Mouse (Mus musculus) brain, embryonic 14.5 days (tissue): Measurements from ENCODE around the gene Gpc6. TPM values are rescaled to one million over a fixed set of nuclear protein-coding genes. Genes with fewer than 3 reads are reported as not detected.

Experiments used
- DNase-seq: peaks from one replicate; pipeline ENCODE4 v3.0.0-alpha.2; 2011; ENCODE audit warnings: low read depth
- CTCF ChIP-seq: fragments of 200-500 bp; IDR thresholded peaks from 2 replicates; pipeline ENCODE4 v1.5.1; 2012; ENCODE audit warnings: inconsistent platforms, mild to moderate bottlenecking, moderate library complexity, borderline replicate concordance; ENCODE audit not compliant: insufficient read depth, insufficient read length; ENCODE audit errors: extremely low read depth
- POLR2A ChIP-seq: fragments of 200-500 bp; IDR thresholded peaks from 2 replicates; pipeline ENCODE4 v1.6.1; 2012; ENCODE audit warnings: mild to moderate bottlenecking, inconsistent platforms, borderline replicate concordance; ENCODE audit not compliant: poor library complexity, insufficient read depth, insufficient read length, severe bottlenecking; ENCODE audit errors: extremely low read depth
- polyA plus RNA-seq: library from polyadenylated mRNA; depleted of rRNA; stranded (reverse); fragments of >200 nt; gene quantifications from 2 replicates; pipeline ENCODE4 v1.2.3, GENCODE M21; 2012

Gene Gpc6
- polyA plus RNA-seq, 1 experiment: 10.7 TPM

DNA sequence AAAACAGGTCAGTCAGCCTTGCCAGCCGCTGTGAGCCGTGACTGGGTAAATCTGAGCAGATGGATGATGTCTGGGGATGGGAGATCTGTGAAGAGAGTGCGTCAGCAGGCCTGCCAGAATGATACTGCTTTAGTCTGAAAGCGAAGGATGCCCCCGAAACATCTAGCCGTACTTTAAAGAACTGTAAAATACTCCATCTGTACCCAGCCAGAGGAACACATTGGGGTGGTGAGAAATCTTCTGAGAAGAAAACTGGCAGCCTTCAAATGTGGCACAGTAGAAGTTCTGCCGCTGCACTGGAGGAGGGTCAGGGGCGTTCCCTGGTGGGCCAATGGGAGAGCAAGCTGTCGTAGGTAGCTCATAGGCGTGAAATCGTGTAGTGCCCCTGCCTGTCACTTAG, 1033.3 kb downstream of the Gpc6 start:
- no peak for TF ChIP-seq CTCF
- TF ChIP-seq POLR2A: no peak
- DNase-seq: peak; percentile 45

DNA sequence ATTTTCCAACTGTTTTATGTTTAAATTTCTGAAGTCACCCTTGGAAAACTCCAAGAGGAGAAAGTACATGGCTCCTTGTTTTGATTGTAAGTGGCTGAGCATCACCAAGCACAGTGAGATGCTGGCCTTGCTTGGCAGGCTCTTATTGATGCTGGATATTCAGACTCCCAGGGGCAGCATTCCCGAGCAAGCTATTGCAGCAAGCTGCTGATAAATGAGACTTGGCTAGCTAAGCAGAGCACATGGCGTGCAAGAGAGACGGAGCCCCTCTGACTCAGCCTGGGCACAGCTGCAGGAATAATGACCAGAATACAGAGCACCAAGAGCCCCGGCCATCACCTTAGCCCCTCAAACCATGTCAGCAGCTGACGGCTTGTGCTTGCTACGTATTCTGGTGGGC, 1036.2 kb downstream of the Gpc6 start:
- TF ChIP-seq CTCF: no peak
- no peak for TF ChIP-seq POLR2A
- peak; percentile 82 for DNase-seq

DNA sequence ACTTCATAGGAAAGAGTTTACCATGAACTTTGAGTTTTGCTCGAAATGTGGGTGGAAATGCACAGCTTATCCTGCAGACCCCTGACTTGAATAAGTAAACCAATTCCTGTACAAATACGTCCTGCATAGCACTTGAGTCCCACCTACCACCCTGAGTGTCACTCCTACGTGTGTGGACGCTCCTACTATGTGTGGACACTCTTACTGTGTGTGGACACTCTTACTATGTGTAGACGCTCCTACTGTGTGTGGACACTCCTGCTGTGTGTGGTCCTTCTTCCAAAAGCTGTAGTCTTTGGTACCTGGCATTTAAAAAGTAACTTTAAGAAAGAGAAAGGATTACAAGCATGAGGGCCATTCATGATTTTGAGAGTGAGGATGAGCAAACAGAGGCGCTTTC, 1036.7 kb downstream of the Gpc6 start:
- no peak for DNase-seq

DNA sequence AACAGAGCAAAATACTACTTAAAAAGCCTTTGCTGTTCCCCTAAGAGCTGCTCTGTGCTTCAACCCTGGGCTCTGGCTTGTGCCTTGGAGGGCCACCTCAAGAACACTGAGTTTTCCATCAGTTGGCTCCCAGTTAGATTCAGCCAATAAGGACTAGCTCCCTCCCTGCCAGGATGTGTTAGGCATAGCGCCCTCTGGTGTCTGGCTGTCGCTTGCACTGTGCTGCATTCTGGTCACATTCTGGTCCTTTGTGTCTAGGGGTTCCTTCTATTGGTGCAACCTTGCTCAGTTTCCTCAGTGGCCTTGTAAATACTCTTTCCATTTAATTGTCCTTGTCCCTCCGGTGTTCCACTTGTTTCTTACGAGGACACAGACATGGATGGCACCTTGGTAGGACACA, 1037.3 kb downstream of the Gpc6 start:
- TF ChIP-seq POLR2A (no peak), CTCF (peak; percentile 64; the same call in 1 of the 2 replicates)
- DNase-seq: peak; percentile 48

More for the DNA sequence above, 1036.7 kb downstream of the Gpc6 start:
- TF ChIP-seq CTCF (no peak), POLR2A (no peak)

DNA sequence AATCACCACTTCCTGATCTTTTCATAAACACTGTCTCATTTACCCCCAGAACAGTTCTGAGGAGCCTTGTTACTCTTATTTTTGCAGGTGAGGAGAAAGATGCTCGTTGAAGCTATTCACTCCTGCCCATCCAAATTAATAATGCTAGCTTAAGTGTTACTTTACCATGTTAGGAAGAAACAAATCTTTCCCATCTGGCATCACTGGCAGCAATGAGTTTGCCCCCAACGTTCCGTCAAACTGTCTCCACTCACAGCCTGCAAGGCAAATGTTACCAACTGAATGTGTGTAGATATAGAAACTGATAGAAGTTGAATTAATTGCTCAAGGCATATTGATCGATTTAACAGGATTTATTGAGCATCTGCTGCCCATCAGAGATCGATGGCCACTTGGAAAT, 1047.5 kb downstream of the Gpc6 start:
- TF ChIP-seq CTCF (no peak), POLR2A (no peak)
- no peak for DNase-seq

DNA sequence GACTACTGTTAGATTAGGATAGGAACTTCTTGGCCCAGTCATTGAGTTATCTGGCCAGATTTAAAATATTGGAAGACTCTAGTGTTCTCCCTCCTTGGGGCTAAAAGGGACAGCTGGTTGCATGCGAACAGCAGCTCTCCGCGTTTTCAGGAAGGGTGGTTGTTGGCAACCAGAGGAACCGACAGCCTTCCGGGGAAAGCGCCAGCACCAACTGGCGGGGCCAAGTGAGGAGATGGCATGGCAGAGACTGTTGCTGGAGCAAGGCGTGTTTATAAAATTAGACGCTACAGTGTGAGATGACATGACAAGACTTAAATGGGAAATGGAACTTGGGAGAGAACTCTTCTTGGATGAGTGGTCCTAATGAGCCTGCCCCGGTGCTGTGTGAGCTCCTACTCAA, 1056.4 kb downstream of the Gpc6 start:
- DNase-seq: peak; percentile 80
- TF ChIP-seq CTCF: no peak
- no peak for TF ChIP-seq POLR2A

DNA sequence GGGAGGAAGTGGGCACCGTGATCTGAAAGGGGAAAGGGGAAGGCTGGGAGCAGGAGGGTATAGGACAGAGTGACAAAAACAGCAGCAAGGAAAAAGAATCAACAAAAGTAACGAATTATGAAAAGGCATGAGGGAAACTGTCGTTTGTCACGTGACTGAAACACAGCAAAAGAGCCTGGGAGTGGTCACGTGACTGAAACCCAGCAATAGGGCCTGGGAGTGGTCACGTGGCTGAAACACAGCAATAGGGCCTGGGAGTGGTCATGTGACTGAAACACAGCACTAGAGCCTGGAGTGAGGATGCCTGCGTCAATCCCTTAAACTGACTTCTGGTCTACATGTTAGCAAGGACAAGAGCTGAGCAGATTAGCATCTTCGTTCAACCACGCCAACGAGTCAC, 1063.3 kb downstream of the Gpc6 start:
- TF ChIP-seq POLR2A: no peak
- TF ChIP-seq CTCF: no peak
- DNase-seq: no peak

DNA sequence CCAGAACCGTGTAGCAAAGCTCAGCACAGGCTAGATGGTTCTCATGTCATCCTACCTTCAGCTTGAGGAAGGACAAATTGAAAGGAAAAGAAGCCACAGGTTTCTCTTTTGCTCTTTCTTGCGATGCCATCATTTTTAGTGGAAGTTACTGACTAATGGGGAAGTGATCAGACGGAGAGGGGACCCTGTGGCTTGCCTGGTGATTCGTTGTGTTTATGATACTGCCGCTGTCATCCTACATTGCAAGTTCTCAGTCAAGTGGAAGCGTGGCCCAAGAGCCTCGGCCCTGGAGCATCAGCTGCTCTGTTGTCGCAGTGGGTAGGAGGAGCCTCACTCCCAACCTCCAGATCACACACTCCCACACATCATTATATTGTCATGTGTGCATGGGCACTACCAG, 1065.1 kb downstream of the Gpc6 start:
- no peak for DNase-seq

DNA sequence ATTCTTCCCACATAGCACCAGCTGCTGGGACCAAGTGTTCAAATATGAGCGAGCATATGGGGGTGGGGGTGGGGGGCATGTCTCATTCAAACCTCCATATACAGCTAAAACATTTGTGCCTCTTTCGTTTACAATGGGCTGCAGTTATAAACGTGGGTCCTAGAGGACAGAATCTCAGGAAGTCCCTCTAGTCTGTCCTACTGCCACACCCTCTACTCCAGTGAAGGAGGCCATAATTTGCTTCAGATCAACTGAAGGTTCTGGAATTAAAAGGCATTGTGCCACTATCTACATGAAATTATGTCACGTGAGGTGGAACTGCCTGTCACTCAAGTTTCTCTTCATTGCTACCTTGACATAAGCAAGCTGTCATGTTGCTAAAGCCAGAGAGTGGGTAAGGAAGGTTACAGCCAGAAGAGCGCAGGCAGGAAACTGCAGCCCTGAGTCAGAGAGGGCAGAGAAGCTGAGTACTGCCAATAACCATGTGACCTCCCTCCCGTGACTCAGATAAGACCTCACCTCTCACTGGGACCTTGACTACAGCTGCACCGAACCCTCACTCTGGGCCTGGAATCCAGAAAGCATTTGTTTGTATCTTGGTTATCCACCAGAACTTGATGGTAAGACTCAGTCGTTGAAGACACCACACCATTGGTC, 1067.6 kb downstream of the Gpc6 start:
- TF ChIP-seq CTCF (no peak), POLR2A (no peak)
- DNase-seq: no peak

More for the DNA sequence above, 1065.1 kb downstream of the Gpc6 start:
- TF ChIP-seq POLR2A: no peak
- no peak for TF ChIP-seq CTCF

DNA sequence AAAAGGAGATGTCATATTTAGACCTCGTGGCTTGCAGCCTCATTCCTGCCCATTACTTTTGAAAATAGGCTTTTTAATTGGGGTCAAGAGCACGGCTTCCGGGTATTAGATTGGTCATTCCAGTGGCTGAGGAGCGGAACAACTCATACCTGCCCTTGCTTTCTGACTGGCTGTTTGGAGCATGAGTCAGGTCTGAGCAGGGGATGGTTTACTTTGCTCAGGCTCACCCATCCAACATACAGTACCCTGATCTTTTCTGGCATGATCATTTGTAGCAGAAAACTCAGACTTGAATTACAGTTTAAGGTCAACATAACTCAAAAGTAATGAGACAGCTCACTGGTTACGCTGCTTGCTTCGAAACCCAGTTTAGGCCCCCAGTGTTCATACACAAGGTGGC, 1068.7 kb downstream of the Gpc6 start:
- DNase-seq: no peak
- TF ChIP-seq CTCF (no peak), POLR2A (no peak)

DNA sequence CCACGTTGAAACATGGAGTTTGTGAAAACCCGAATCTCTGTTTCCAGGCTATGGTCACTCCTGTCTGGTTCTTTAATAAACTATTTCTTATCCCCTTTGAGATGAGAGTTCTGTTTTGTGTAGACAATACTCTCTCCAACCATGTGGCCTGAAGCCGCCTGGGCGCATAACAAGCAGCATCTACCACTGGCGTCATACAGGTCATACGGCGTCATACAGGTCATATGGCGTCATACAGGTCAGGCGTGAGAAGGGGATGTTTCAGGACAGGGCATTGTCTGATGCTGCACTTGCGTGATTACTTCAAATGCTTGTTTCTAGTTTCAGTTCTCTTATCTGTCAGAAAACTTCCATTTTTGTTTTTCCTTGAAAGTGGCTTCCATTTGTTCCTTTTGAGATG, 1079.3 kb downstream of the Gpc6 start:
- DNase-seq: no peak

DNA sequence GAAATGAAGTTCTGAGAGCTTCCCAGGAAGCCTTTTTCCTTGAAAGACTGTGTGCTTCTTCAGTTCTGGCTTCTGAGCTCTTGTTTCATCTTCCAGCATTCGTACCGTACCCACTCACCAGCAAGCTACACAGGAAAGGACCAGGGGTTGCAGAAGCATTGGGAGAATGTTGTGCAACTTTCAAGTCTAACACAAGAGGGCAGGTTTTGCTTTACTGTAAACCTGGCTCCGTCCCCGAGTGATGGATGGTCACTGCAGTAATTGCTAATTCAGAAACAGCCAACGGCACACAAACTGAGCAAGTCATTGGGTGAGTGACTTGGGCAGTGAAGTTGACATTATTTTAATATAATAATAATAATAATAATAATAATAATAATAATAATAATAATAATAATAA, 1080.6 kb downstream of the Gpc6 start:
- peak; percentile 83 for DNase-seq
- TF ChIP-seq POLR2A (no peak), CTCF (peak; percentile 76; the same call in 1 of the 2 replicates)

More for the DNA sequence above, 1079.3 kb downstream of the Gpc6 start:
- TF ChIP-seq POLR2A (no peak), CTCF (no peak)

DNA sequence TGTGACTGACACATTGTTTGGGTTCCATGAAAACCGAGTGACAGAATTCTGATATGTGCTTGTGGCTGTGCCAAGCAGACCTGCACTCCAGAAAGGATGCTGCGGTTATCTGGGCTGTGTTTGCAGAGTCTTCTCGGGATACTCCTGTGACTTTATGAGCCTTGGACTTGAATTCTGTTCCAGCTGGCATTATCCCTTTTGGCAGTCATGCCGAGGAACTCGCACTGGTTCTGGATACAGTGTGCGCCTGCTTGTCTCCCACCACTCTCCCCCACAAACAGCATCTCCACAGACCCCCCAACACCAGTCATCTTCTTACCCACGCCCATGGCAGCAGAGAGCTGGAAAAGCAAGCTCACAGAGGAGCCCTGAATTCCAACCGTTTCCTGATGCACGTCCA, 1084.4 kb downstream of the Gpc6 start:
- DNase-seq: no peak
- TF ChIP-seq POLR2A (no peak), CTCF (no peak)

DNA sequence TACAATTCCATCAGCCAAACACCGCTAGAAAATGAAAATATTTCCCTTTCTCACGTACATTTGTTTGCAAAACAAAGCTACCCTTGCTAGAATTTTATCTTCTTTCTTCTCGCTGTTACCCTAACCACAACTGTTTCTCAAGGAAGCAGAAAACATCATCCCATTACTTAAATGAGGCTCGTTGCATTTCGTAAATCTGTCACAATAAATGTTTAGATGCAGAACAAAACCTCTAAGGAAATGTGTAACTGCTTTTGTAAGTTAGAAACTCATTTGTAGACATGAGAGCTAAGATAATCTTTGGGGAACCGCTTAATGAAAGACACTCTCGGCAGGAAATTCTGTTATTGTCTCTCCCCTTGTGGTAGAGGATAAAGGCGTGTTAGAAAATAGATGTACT, 1088.1 kb downstream of the Gpc6 start:
- TF ChIP-seq CTCF: no peak
- TF ChIP-seq POLR2A: no peak
- DNase-seq: no peak
